Mouse (Mus musculus) regulatory T cell (primary cell): ENCODE measurements around the gene Rasal3.

ENCODE experiments used
- in situ Hi-C: fragments of 300-600 bp; cut with MboI, MseI; formaldehyde crosslinking; loops from one replicate; pipeline ENCODE4 v1.15.1; 2025; ENCODE audit warnings: high pct_unique_total_duplicates

Rasal3 gene

GRCm38 (mm10) chr17:32403417-32403816 is at the start of gene Rasal3:
TSS of gene Rasal3 (minus strand) at chr17:32403583.
- in situ Hi-C loops: loop anchor here (5.0 kb wide), 1 partner anchor 51 kb away; the partner anchor contains the start of gene Akap8l

- in situ Hi-C loops: no loop called here
Observed at GRCm38 (mm10) chr17:32452482-32452881, 49.1 kb upstream of the Rasal3 start, which contains the start of gene Cyp4f39. TSS of gene Cyp4f39 (plus strand) at chr17:32452723.

GRCm38 (mm10) chr17:32450844-32451537 is 47.6 kb upstream of the Rasal3 start:
- in situ Hi-C loops: no loop called here

- in situ Hi-C loops: no loop called here
Observed at GRCm38 (mm10) chr17:32449042-32449441, 45.7 kb upstream of the Rasal3 start.

GRCm38 (mm10) chr17:32447195-32447594 is 43.8 kb upstream of the Rasal3 start:
- in situ Hi-C loops: no loop called here

GRCm38 (mm10) chr17:32445016-32445415 is 41.6 kb upstream of the Rasal3 start:
- in situ Hi-C loops: no loop called here

- in situ Hi-C loops: no loop called here
Observed at GRCm38 (mm10) chr17:32443245-32443644, 39.9 kb upstream of the Rasal3 start.

- in situ Hi-C loops: no loop called here
Observed at GRCm38 (mm10) chr17:32437106-32437505, 33.7 kb upstream of the Rasal3 start.

GRCm38 (mm10) chr17:32435151-32435550 is 31.8 kb upstream of the Rasal3 start:
- in situ Hi-C loops: no loop called here

GRCm38 (mm10) chr17:32434324-32434723 is 30.9 kb upstream of the Rasal3 start:
- in situ Hi-C loops: loop anchor here (5.0 kb wide), 1 partner anchor 92 kb away; no protein-coding TSS in a partner anchor

GRCm38 (mm10) chr17:32431972-32432371 is 28.6 kb upstream of the Rasal3 start:
- in situ Hi-C loops: loop anchor here (5.0 kb wide), 1 partner anchor 90 kb away; no protein-coding TSS in a partner anchor

- in situ Hi-C loops: loop anchor here (5.0 kb wide), 1 partner anchor 34 kb away; no protein-coding TSS in a partner anchor
Observed at GRCm38 (mm10) chr17:32426610-32427009, 23.2 kb upstream of the Rasal3 start.

- in situ Hi-C loops: no loop called here
Observed at GRCm38 (mm10) chr17:32424034-32424433, 20.7 kb upstream of the Rasal3 start, which contains the start of gene Pglyrp2. TSS of gene Pglyrp2 (minus strand) at chr17:32424167.

GRCm38 (mm10) chr17:32420781-32421180 is 17.4 kb upstream of the Rasal3 start:
- in situ Hi-C loops: no loop called here

- in situ Hi-C loops: no loop called here
Observed at GRCm38 (mm10) chr17:32419989-32420388, 16.6 kb upstream of the Rasal3 start.

- in situ Hi-C loops: no loop called here
Observed at GRCm38 (mm10) chr17:32416771-32417170, 13.4 kb upstream of the Rasal3 start.

- in situ Hi-C loops: no loop called here
Observed at GRCm38 (mm10) chr17:32415417-32416020, 12.1 kb upstream of the Rasal3 start.

GRCm38 (mm10) chr17:32411898-32412297 is 8.5 kb upstream of the Rasal3 start:
- in situ Hi-C loops: no loop called here

GRCm38 (mm10) chr17:32402779-32403157 is 615 bp downstream of the Rasal3 start:
- in situ Hi-C loops: loop anchor here (5.0 kb wide), 1 partner anchor 50 kb away; the partner anchor contains the start of gene Akap8l

- in situ Hi-C loops: loop anchor here (5.0 kb wide), 1 partner anchor 50 kb away; the partner anchor contains the start of gene Akap8l
Observed at GRCm38 (mm10) chr17:32402011-32402778, 1.2 kb downstream of the Rasal3 start.

- in situ Hi-C loops: no loop called here
Observed at GRCm38 (mm10) chr17:32396266-32396665, 7.1 kb downstream of the Rasal3 start.

GRCm38 (mm10) chr17:32393944-32394343 is 9.4 kb downstream of the Rasal3 start:
- in situ Hi-C loops: loop anchor here (5.0 kb wide), 1 partner anchor 33 kb away; no protein-coding TSS in a partner anchor
